Mouse (Mus musculus): ENCODE data around the gene Exog.

The Exog gene

GRCm38 (mm10) chr9:119510902-119511301 is 66.2 kb downstream of the Exog start:
- DNase-seq: peak; percentile 47

DNA sequence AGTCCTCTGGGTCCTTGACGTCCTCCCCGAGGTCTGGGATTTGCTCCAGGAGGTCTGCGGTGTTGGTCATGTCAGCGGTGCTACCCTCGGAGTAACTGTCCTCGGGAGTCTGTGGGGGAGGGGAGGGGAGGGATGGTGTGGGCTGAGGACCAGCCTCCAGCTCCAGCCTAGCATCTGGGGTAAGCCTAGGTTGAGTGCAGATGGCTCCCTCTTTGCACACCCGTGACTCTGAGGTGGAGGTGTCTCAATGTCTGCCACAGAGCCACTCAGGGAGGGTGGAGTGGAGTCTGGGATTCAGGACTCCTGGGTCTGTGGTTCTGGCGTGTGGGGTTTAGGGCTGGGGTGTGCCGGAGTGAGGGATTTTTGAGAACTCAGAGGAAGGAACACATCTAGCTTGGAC is 68.2 kb downstream of the Exog start:
- DNase-seq: no peak

DNA sequence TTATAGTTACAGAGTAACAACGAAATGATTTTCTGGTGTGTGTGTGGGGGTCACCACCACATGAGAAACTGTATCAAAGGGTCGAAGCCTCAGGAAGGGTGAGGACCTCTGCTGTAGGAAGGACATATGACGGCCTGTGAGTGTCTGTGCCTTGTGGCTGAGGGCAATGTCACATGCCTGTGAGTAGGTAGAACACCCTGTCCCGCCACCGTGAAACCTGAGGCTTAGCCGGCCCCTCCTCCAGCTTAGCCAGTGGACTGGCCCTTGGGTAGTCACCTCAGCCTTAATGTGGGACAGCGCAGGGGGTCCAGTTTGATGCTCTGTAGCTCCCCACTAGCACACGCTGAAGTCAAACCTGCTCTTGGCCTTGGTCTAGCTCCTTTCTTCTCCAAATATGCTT is 69.1 kb downstream of the Exog start:
- no peak for DNase-seq

- DNase-seq: peak; percentile 82
Measured at GRCm38 (mm10) chr9:119514986-119515385, 70.2 kb downstream of the Exog start.
